Mouse (Mus musculus): ENCODE measurements around the gene Itm2b. TPM values are rescaled to one million over a fixed set of nuclear protein-coding genes. Genes with fewer than 3 reads are reported as not detected.

Itm2b gene
- total and polyA plus RNA-seq, 2 experiments = 967 to 1,187 TPM

DNA sequence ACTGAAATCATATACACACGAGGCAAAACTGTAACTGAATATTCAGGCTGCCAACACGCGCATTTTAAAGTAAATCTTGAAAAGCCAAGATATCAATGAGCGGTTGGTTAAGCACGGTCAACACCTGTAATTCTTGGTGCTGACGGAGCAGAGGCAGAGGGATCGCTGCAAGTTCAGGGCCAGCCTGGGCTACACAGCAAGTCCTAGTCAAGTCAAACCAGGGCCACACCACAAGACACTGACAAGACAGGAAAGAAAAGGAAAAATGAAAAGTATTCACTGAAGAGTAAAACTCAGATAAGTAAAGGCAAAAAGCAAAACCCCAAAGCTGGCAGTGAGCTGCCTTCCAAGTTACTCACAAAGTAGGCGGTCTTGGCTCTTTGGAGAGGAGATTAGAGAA is 9.6 kb downstream of the Itm2b start:
- peaks cover 37% of the 10 kb centered on the region for H3K36me3 ChIP-seq (ENCODE audit: control insufficient read depth, insufficient read depth, low read length)
- H3K4me3 ChIP-seq (ENCODE audit: insufficient read depth, low read depth, low read length) = peak overlapping the region; percentile 46
- H3K4me1 ChIP-seq (ENCODE audit: control insufficient read depth, insufficient read depth, low read length) = peaks cover 44% of the 10 kb centered on the region
- H3K27me3 ChIP-seq (ENCODE audit: control insufficient read depth, insufficient read depth, low read length) = no peaks in the 10 kb centered on the region
- TF ChIP-seq CTCF (IDR thresholded peaks at IDR 0.05; ENCODE audit: low read depth, low read length) (no peak), POLR2A (IDR thresholded peaks at IDR 0.05; ENCODE audit: extremely low read depth, insufficient read depth, low read length) (no peak)
- 24% methylated on average over 8 of the region's 8 CpGs for WGBS
- peak overlapping the region; percentile 78 for H3K9ac ChIP-seq (ENCODE audit: low read depth, low read length)
- DNase-seq (ENCODE audit: extremely low read depth, low read depth, low spot score) = peak; percentile 56
- H3K27ac ChIP-seq (replicated peaks; ENCODE audit: insufficient read depth, low read depth, low read length) = peak overlapping the region; percentile 98
- H3K79me2 ChIP-seq (ENCODE audit: control insufficient read depth, insufficient read depth, low read length) = peaks cover 27% of the 10 kb centered on the region

DNA sequence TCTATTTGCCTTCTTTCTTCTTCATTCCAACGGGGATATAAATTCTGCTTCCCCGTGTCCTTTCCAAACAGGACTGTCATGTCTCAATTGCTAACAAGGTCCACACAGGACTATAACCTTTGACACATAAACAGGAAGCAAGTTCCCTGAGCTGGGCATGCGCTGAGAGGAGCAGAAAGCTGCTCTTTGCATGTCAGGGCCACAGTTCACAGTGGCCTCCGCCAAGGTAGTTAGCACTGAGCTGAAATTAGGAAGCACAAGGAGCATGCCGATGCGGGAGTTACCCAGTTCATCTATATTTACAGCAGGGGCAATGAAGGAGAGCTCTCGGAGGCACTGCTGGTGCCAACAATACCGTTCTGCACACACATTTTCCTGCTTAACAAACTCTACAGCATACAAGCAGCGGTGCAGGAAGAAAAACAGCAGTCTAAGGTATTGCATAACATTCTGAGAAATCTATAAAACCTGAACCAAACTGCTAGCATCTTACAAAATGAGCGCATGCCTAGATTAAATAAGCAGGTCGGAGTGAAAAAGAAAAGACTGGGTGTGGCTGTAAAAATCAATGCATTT is 10.7 kb downstream of the Itm2b start:
- TF ChIP-seq POLR2A (IDR thresholded peaks at IDR 0.05; ENCODE audit: extremely low read depth, insufficient read depth, low read length) = no peak
- TF ChIP-seq CTCF (IDR thresholded peaks at IDR 0.05; ENCODE audit: low read depth, low read length) = no peak
- Histone ChIP-seq H3K27me3 (ENCODE audit: control insufficient read depth, insufficient read depth, low read length) (no peaks in the 10 kb centered on the region), H3K36me3 (ENCODE audit: control insufficient read depth, insufficient read depth, low read length) (peaks cover 38% of the 10 kb centered on the region), H3K27ac (replicated peaks; ENCODE audit: insufficient read depth, low read depth, low read length) (peak overlapping the region; percentile 86), H3K9ac (ENCODE audit: low read depth, low read length) (peak overlapping the region; percentile 72), H3K4me3 (ENCODE audit: insufficient read depth, low read depth, low read length) (peak overlapping the region; percentile 46), H3K4me1 (ENCODE audit: control insufficient read depth, insufficient read depth, low read length) (peaks cover 46% of the 10 kb centered on the region), H3K79me2 (ENCODE audit: control insufficient read depth, insufficient read depth, low read length) (peaks cover 30% of the 10 kb centered on the region; the same call in 1 of the 2 replicates)
- WGBS = 5% methylated on average over 11 of the region's 11 CpGs
- peak; percentile 98 for DNase-seq (ENCODE audit: extremely low read depth, low read depth, low spot score)

DNA sequence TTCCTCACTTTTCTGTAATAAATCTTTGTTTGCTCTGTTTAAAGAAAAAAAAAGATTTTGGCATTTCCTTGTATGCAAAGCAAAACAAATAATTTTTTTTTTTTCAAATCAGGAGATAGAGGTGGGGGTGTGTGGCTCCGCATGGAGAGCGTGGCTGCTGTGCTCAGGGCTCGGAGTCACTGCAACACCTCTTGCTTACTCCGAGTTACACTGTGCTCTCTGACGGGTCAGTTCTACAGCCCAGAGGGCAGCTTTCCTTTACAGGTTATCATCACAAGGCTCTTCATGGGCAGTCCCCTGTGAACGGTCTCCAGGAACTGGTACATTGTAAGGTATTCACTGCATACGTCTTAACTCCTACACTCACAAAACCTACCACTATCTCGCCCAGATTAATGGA is 11.5 kb downstream of the Itm2b start:
- Histone ChIP-seq H3K27me3 (ENCODE audit: control insufficient read depth, insufficient read depth, low read length) (no peaks in the 10 kb centered on the region), H3K4me1 (ENCODE audit: control insufficient read depth, insufficient read depth, low read length) (peaks cover 46% of the 10 kb centered on the region), H3K4me3 (ENCODE audit: insufficient read depth, low read depth, low read length) (peak overlapping the region; percentile 2), H3K27ac (replicated peaks; ENCODE audit: insufficient read depth, low read depth, low read length) (peak overlapping the region; percentile 86), H3K9ac (ENCODE audit: low read depth, low read length) (peak overlapping the region; percentile 55; the same call in 1 of the 2 replicates), H3K79me2 (ENCODE audit: control insufficient read depth, insufficient read depth, low read length) (peaks cover 27% of the 10 kb centered on the region; the same call in 1 of the 2 replicates), H3K36me3 (ENCODE audit: control insufficient read depth, insufficient read depth, low read length) (peaks cover 31% of the 10 kb centered on the region)
- 12% methylated on average over 8 of the region's 8 CpGs for WGBS
- DNase-seq (ENCODE audit: extremely low read depth, low read depth, low spot score) = peak; percentile 71
- TF ChIP-seq POLR2A (IDR thresholded peaks at IDR 0.05; ENCODE audit: extremely low read depth, insufficient read depth, low read length) = no peak
- TF ChIP-seq CTCF (IDR thresholded peaks at IDR 0.05; ENCODE audit: low read depth, low read length) = no peak

DNA sequence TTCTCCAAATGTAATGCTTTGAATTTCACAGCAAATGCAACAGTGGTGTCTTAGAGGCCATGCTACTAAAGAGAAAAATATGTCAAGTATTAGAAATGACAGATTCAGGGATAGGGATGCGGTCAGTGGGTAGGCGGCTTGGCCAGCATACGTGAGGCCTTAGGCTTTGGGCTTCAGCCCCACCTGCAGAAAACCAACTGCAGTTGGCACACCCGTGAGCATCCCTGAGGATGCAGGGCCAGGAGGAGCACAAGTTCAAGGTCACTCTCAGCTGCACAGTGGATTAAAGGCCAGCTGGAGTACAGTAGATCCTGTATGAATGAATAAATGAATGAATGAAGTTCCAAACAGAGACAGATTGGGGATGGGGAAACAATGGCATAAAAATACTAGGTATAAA is 12.1 kb downstream of the Itm2b start:
- TF ChIP-seq CTCF (IDR thresholded peaks at IDR 0.05; ENCODE audit: low read depth, low read length) (no peak), POLR2A (IDR thresholded peaks at IDR 0.05; ENCODE audit: extremely low read depth, insufficient read depth, low read length) (no peak)
- Histone ChIP-seq H3K4me1 (ENCODE audit: control insufficient read depth, insufficient read depth, low read length) (peaks cover 45% of the 10 kb centered on the region), H3K4me3 (ENCODE audit: insufficient read depth, low read depth, low read length) (no peak overlapping the region)

DNA sequence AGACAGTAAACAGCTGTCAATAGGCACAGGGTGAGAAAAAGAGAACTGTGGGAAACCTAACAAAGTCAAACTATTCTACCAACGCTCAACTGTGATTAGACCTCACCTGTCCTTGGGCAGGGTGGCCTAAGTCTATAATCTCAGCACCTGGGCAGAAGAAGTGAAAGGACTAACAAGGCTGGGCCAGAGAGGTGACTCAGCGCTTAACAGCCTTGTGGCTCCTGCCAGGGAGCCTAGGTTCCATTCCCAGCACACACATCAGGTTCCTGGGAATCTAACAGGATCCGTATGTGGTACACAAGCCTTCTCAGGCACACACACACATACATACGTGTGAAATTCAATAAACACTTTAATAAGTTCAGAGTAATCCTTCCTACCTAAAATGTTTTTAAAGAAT is 13.5 kb downstream of the Itm2b start:
- DNase-seq (ENCODE audit: extremely low read depth, low read depth, low spot score) = peak; percentile 57
- H3K36me3 ChIP-seq (ENCODE audit: control insufficient read depth, insufficient read depth, low read length) = peaks cover 46% of the 10 kb centered on the region
- peaks cover 35% of the 10 kb centered on the region for H3K4me1 ChIP-seq (ENCODE audit: control insufficient read depth, insufficient read depth, low read length)
- WGBS = 42% methylated on average over 4 of the region's 4 CpGs
- TF ChIP-seq CTCF (IDR thresholded peaks at IDR 0.05; ENCODE audit: low read depth, low read length) (no peak), POLR2A (IDR thresholded peaks at IDR 0.05; ENCODE audit: extremely low read depth, insufficient read depth, low read length) (no peak)
- no peak overlapping the region for H3K9ac ChIP-seq (ENCODE audit: low read depth, low read length)
- no peak overlapping the region for H3K4me3 ChIP-seq (ENCODE audit: insufficient read depth, low read depth, low read length)
- peak overlapping the region; percentile 5; the same call in 1 of the 2 replicates for H3K27ac ChIP-seq (replicated peaks; ENCODE audit: insufficient read depth, low read depth, low read length)
- H3K79me2 ChIP-seq (ENCODE audit: control insufficient read depth, insufficient read depth, low read length) = peaks cover 24% of the 10 kb centered on the region; the same call in 1 of the 2 replicates
- no peaks in the 10 kb centered on the region for H3K27me3 ChIP-seq (ENCODE audit: control insufficient read depth, insufficient read depth, low read length)

More for the DNA sequence above, 12.1 kb downstream of the Itm2b start:
- Histone ChIP-seq H3K79me2 (ENCODE audit: control insufficient read depth, insufficient read depth, low read length) (peaks cover 24% of the 10 kb centered on the region; the same call in 1 of the 2 replicates), H3K27ac (replicated peaks; ENCODE audit: insufficient read depth, low read depth, low read length) (no peak overlapping the region), H3K9ac (ENCODE audit: low read depth, low read length) (no peak overlapping the region), H3K36me3 (ENCODE audit: control insufficient read depth, insufficient read depth, low read length) (peaks cover 32% of the 10 kb centered on the region), H3K27me3 (ENCODE audit: control insufficient read depth, insufficient read depth, low read length) (no peaks in the 10 kb centered on the region)
- WGBS = 51% methylated on average over 4 of the region's 4 CpGs
- no peak for DNase-seq (ENCODE audit: extremely low read depth, low read depth, low spot score)
